Mouse (Mus musculus): ENCODE measurements around the gene Commd1. TPM values are rescaled to one million over a fixed set of nuclear protein-coding genes. Genes with fewer than 3 reads are reported as not detected.

Gene Commd1
- polyA plus RNA-seq, 1 experiment from 2014 or later: 217 TPM

GRCm38 (mm10) chr11:22928586-22929169 lies 53.5 kb downstream of the Commd1 start:
- Histone ChIP-seq H3K36me3 (ENCODE audit: insufficient read depth, low read length) (no peaks in the 10 kb centered on the region), H3K9me3 (ENCODE audit: low read length) (no peaks in the 10 kb centered on the region), H3K4me3 (ENCODE audit: low read depth, low read length) (no peak overlapping the region), H3K4me1 (ENCODE audit: insufficient read depth, low read depth, low read length) (peaks cover 6% of the 10 kb centered on the region; the same call in 1 of the 2 replicates), H3K9ac (replicated peaks; ENCODE audit: low read depth) (no peak overlapping the region), H3K27ac (ENCODE audit: low read length) (no peak overlapping the region), H3K4me2 (replicated peaks; ENCODE audit: low read depth, low read length) (no peak overlapping the region), H3K27me3 (replicated peaks; ENCODE audit: insufficient read depth, low read length) (no peaks in the 10 kb centered on the region)
- ATAC-seq (no peak), DNase-seq (ENCODE audit: low spot score) (peak; percentile 10)
- WGBS: 63% methylated on average over 8 of the region's 8 CpGs
- TF ChIP-seq EP300 (IDR thresholded peaks at IDR 0.05): no peak
- no peak for TF ChIP-seq CTCF (IDR thresholded peaks at IDR 0.05)

- Histone ChIP-seq H3K9me3 (ENCODE audit: low read length) (no peaks in the 10 kb centered on the region), H3K27ac (ENCODE audit: low read length) (no peak overlapping the region), H3K4me1 (ENCODE audit: insufficient read depth, low read depth, low read length) (peaks cover 4% of the 10 kb centered on the region; the same call in 1 of the 2 replicates), H3K27me3 (replicated peaks; ENCODE audit: insufficient read depth, low read length) (no peaks in the 10 kb centered on the region), H3K36me3 (ENCODE audit: insufficient read depth, low read length) (no peaks in the 10 kb centered on the region), H3K4me3 (ENCODE audit: low read depth, low read length) (no peak overlapping the region), H3K9ac (replicated peaks; ENCODE audit: low read depth) (no peak overlapping the region), H3K4me2 (replicated peaks; ENCODE audit: low read depth, low read length) (no peak overlapping the region)
- TF ChIP-seq CTCF (IDR thresholded peaks at IDR 0.05) (no peak), EP300 (IDR thresholded peaks at IDR 0.05) (no peak)
- DNase-seq (ENCODE audit: low spot score): no peak
- WGBS: 92% methylated on average over 2 of the region's 2 CpGs
- no peak for ATAC-seq
Observed at GRCm38 (mm10) chr11:22923606-22924005, 58.6 kb downstream of the Commd1 start.

- Histone ChIP-seq H3K4me2 (replicated peaks; ENCODE audit: low read depth, low read length) (no peak overlapping the region), H3K27me3 (replicated peaks; ENCODE audit: insufficient read depth, low read length) (no peaks in the 10 kb centered on the region), H3K27ac (ENCODE audit: low read length) (no peak overlapping the region), H3K4me3 (ENCODE audit: low read depth, low read length) (no peak overlapping the region), H3K9ac (replicated peaks; ENCODE audit: low read depth) (no peak overlapping the region), H3K36me3 (ENCODE audit: insufficient read depth, low read length) (no peaks in the 10 kb centered on the region), H3K4me1 (ENCODE audit: insufficient read depth, low read depth, low read length) (no peaks in the 10 kb centered on the region), H3K9me3 (ENCODE audit: low read length) (no peaks in the 10 kb centered on the region)
- WGBS: 70% methylated on average over 2 of the region's 2 CpGs
- ATAC-seq (no peak), DNase-seq (ENCODE audit: low spot score) (no peak)
- TF ChIP-seq EP300 (IDR thresholded peaks at IDR 0.05): no peak
- no peak for TF ChIP-seq CTCF (IDR thresholded peaks at IDR 0.05)
Observed at GRCm38 (mm10) chr11:22922546-22922945, 59.6 kb downstream of the Commd1 start.

- ATAC-seq (no peak), DNase-seq (ENCODE audit: low spot score) (no peak)
- Histone ChIP-seq H3K4me2 (replicated peaks; ENCODE audit: low read depth, low read length) (no peak overlapping the region), H3K27me3 (replicated peaks; ENCODE audit: insufficient read depth, low read length) (no peaks in the 10 kb centered on the region), H3K9me3 (ENCODE audit: low read length) (no peaks in the 10 kb centered on the region), H3K9ac (replicated peaks; ENCODE audit: low read depth) (no peak overlapping the region), H3K36me3 (ENCODE audit: insufficient read depth, low read length) (no peaks in the 10 kb centered on the region), H3K27ac (ENCODE audit: low read length) (no peak overlapping the region), H3K4me1 (ENCODE audit: insufficient read depth, low read depth, low read length) (no peaks in the 10 kb centered on the region), H3K4me3 (ENCODE audit: low read depth, low read length) (no peak overlapping the region)
- no peak for TF ChIP-seq CTCF (IDR thresholded peaks at IDR 0.05)
- no peak for TF ChIP-seq EP300 (IDR thresholded peaks at IDR 0.05)
- WGBS: 66% methylated on average over 2 of the region's 2 CpGs
Observed at GRCm38 (mm10) chr11:22919336-22919735, 62.8 kb downstream of the Commd1 start.

- no peak for DNase-seq (ENCODE audit: low spot score)
- no peak overlapping the region for H3K4me2 ChIP-seq (replicated peaks; ENCODE audit: low read depth, low read length)
- H3K4me3 ChIP-seq (ENCODE audit: low read depth, low read length): no peak overlapping the region
- no peaks in the 10 kb centered on the region for H3K27me3 ChIP-seq (replicated peaks; ENCODE audit: insufficient read depth, low read length)
- H3K9me3 ChIP-seq (ENCODE audit: low read length): no peaks in the 10 kb centered on the region
- H3K9ac ChIP-seq (replicated peaks; ENCODE audit: low read depth): no peak overlapping the region
- 91% methylated on average over 7 of the region's 7 CpGs for WGBS
- H3K36me3 ChIP-seq (ENCODE audit: insufficient read depth, low read length): no peaks in the 10 kb centered on the region
- ATAC-seq: no peak
- no peaks in the 10 kb centered on the region for H3K4me1 ChIP-seq (ENCODE audit: insufficient read depth, low read depth, low read length)
- TF ChIP-seq EP300 (IDR thresholded peaks at IDR 0.05): no peak
- no peak for TF ChIP-seq CTCF (IDR thresholded peaks at IDR 0.05)
- H3K27ac ChIP-seq (ENCODE audit: low read length): no peak overlapping the region
Observed at GRCm38 (mm10) chr11:22917786-22918185, 64.4 kb downstream of the Commd1 start.

- no peak overlapping the region for H3K27ac ChIP-seq (ENCODE audit: low read length)
- no peak overlapping the region for H3K9ac ChIP-seq (replicated peaks; ENCODE audit: low read depth)
- no peaks in the 10 kb centered on the region for H3K9me3 ChIP-seq (ENCODE audit: low read length)
- H3K27me3 ChIP-seq (replicated peaks; ENCODE audit: insufficient read depth, low read length): no peaks in the 10 kb centered on the region
- 79% methylated on average over 4 of the region's 4 CpGs for WGBS
- H3K4me1 ChIP-seq (ENCODE audit: insufficient read depth, low read depth, low read length): no peaks in the 10 kb centered on the region
- TF ChIP-seq CTCF (IDR thresholded peaks at IDR 0.05): no peak
- TF ChIP-seq EP300 (IDR thresholded peaks at IDR 0.05): no peak
- no peaks in the 10 kb centered on the region for H3K36me3 ChIP-seq (ENCODE audit: insufficient read depth, low read length)
- H3K4me2 ChIP-seq (replicated peaks; ENCODE audit: low read depth, low read length): no peak overlapping the region
- H3K4me3 ChIP-seq (ENCODE audit: low read depth, low read length): no peak overlapping the region
- no peak for DNase-seq (ENCODE audit: low spot score)
- ATAC-seq: no peak
Observed at GRCm38 (mm10) chr11:22913744-22914143, 68.4 kb downstream of the Commd1 start.

GRCm38 (mm10) chr11:22911831-22912230 lies 70.4 kb downstream of the Commd1 start:
- no peaks in the 10 kb centered on the region for H3K36me3 ChIP-seq (ENCODE audit: insufficient read depth, low read length)
- no peak overlapping the region for H3K4me2 ChIP-seq (replicated peaks; ENCODE audit: low read depth, low read length)
- no peaks in the 10 kb centered on the region for H3K9me3 ChIP-seq (ENCODE audit: low read length)
- no peaks in the 10 kb centered on the region for H3K4me1 ChIP-seq (ENCODE audit: insufficient read depth, low read depth, low read length)
- no peak for ATAC-seq
- H3K4me3 ChIP-seq (ENCODE audit: low read depth, low read length): no peak overlapping the region
- no peak overlapping the region for H3K9ac ChIP-seq (replicated peaks; ENCODE audit: low read depth)
- TF ChIP-seq EP300 (IDR thresholded peaks at IDR 0.05) (no peak), CTCF (IDR thresholded peaks at IDR 0.05) (no peak)
- no peak overlapping the region for H3K27ac ChIP-seq (ENCODE audit: low read length)
- no peak for DNase-seq (ENCODE audit: low spot score)
- H3K27me3 ChIP-seq (replicated peaks; ENCODE audit: insufficient read depth, low read length): no peaks in the 10 kb centered on the region
- WGBS: 83% methylated on average over 7 of the region's 7 CpGs

Measured in lung, postnatal 0 days (tissue).